Mouse (Mus musculus) heart, adult 2 months (tissue): Measurements from ENCODE around the gene Armc9. TPM values are rescaled to one million over a fixed set of nuclear protein-coding genes. Genes with fewer than 3 reads are reported as not detected.

ENCODE experiments used
- DNase-seq, 2 experiments: peaks; one replicate each; pipeline ENCODE4 v3.0.0; 2021
- H3K27ac ChIP-seq: fragments of 200-600 bp; 2 replicates; pipeline ENCODE4 v1.8.1; 2022
- H3K27me3 ChIP-seq: fragments of 200-500 bp; 2 replicates; pipeline ENCODE4 v1.6.1; 2012; ENCODE audit warnings: mild to moderate bottlenecking, low read length, inconsistent platforms, mixed read lengths; ENCODE audit not compliant: control insufficient read depth, insufficient read depth
- H3K36me3 ChIP-seq: fragments of 200-500 bp; 2 replicates; pipeline ENCODE4 v1.6.1; 2012; ENCODE audit warnings: low read length, inconsistent platforms; ENCODE audit not compliant: control insufficient read depth, insufficient read depth
- H3K4me1 ChIP-seq: fragments of 200-500 bp; 2 replicates; pipeline ENCODE4 v1.6.1; 2011; ENCODE audit warnings: low read length; ENCODE audit not compliant: control insufficient read depth, insufficient read depth
- H3K4me3 ChIP-seq: fragments of 200-600 bp; 2 replicates; pipeline ENCODE4 v1.8.1; 2022
- H3K79me2 ChIP-seq: fragments of 200-500 bp; replicated peaks from 2 replicates; pipeline ENCODE4 v1.6.1; 2012; ENCODE audit warnings: mild to moderate bottlenecking, inconsistent platforms, low read length, moderate library complexity, mixed read lengths; ENCODE audit not compliant: control insufficient read depth, insufficient read depth
- H3K9ac ChIP-seq: fragments of 200-500 bp; 2 replicates; pipeline ENCODE4 v1.6.1; 2012; ENCODE audit warnings: low read depth, mild to moderate bottlenecking, control low read depth, inconsistent platforms, low read length, mixed read lengths
- CTCF ChIP-seq: fragments of 200-600 bp; IDR thresholded peaks from 2 replicates; pipeline ENCODE4 v1.8.1; 2022; ENCODE audit warnings: antibody characterized with exemption, mild to moderate bottlenecking, moderate library complexity
- EP300 ChIP-seq: fragments of 200-500 bp; IDR thresholded peaks from 2 replicates; pipeline ENCODE4 v1.6.1; 2011; ENCODE audit warnings: low read depth, low read length, control low read depth; ENCODE audit not compliant: insufficient read depth
- POLR2A ChIP-seq: fragments of 200-500 bp; IDR thresholded peaks from 2 replicates; pipeline ENCODE4 v1.6.1; 2011; ENCODE audit warnings: mild to moderate bottlenecking, low read depth, low read length, control low read depth; ENCODE audit not compliant: insufficient read depth
- WGBS: fragments of 180-500 bp; shearing (Covaris S2); methylation state at CpG from one replicate; pipeline ENCODE4 v1.1.7; 2018; 5-methylcytosine and 5-hydroxymethylcytosine counted together
- intact Hi-C: fragments of 180-260 bp; cut with DNase I; formaldehyde crosslinking; loops from one replicate; pipeline ENCODE4 v1.15.1; 2025
- polyA plus RNA-seq: library from polyadenylated mRNA; depleted of rRNA; stranded (reverse); fragments of >200 nt; gene quantifications from 2 replicates; pipeline ENCODE4 v1.2.3, GENCODE M21; 2012
- total RNA-seq, 2 experiments: library from RNA; stranded (reverse); gene quantifications; 2 replicates each; pipeline ENCODE4 v1.2.3; 2021

Gene Armc9
- total and polyA plus RNA-seq, 3 experiments, result 2.4 to 3.5 (median 3.5) TPM

DNA sequence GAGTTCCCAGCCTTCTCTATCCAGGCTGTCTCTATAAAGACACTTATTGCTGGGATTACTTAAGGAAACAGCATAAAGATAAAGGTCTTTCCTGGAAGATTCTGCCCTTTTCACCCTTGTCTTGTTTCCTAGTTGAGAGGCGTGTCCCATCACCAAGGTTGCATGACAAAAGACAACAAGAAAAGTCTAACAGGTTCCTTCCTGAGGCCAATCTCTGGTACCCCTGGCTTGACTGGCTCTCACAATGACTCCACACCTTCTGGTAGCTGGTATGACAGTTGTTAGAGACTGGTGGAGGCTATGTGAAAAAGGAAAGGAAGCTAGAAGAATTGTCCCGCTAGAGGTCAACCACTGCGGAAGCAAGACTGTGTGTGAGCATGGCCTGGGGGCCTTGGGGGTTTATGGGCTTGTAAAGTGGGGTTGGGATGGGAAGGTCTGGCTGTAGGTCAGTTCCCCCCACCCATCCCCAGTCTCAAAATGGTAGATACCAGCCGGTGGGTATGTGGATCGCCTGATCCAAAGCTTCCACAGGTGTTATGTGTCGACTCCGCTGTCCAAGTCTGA, 154.8 kb downstream of the Armc9 start:
- WGBS, result 85% methylated on average over 7 of the region's 7 CpGs
- intact Hi-C loops, result no loop called here

DNA sequence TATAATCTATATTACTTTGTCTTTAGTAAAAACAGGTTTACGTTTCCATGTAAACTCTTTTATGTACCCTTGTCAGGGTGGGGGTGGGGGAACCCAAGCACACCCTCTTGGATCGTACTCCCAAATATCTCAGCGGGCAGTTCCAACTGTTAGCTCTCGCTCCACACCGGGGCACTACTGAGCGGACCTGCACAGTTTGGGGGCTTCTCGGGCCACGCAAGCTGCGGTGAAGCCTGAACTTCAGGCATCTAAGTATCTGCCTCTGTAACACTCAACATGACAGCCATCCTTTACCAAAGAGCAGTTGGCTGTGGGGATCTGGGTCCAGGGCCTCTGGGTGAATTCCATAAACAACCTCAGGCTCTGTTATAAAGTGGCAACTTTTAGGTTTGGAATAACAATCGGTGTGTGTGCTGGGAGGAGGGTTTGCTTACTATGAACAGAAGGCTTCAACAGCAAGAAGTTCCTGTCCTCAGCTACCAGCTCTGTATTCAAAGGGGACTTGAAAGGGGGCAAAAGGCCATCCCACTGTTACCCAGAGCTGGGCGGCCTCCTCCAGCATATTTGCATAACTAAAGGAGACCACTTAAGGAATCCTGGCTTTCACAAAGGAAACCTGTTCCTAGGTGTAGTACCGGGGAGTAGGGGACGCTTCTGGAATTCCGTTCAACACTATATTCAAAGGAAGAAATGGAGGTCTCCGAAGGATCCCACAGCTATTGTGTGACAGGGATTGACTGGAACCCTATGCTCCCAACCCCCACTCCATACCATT, 156.1 kb downstream of the Armc9 start:
- Histone ChIP-seq H3K9ac (no peak overlapping the region), H3K36me3 (no peaks in the 10 kb centered on the region), H3K4me1 (no peaks in the 10 kb centered on the region), H3K4me3 (no peak overlapping the region), H3K79me2 (no peaks in the 10 kb centered on the region), H3K27ac (no peak overlapping the region), H3K27me3 (0 out of 2 replicates have a peak, but pooled peaks cover 2% of the 10 kb centered on the region)
- 66% methylated on average over 15 of the region's 15 CpGs for WGBS
- intact Hi-C loops, result no loop called here
- no peak for DNase-seq
- TF ChIP-seq POLR2A (no peak), CTCF (no peak), EP300 (no peak)

More for the DNA sequence above, 154.8 kb downstream of the Armc9 start:
- Histone ChIP-seq H3K27ac (no peak overlapping the region), H3K79me2 (no peaks in the 10 kb centered on the region), H3K4me3 (no peak overlapping the region), H3K36me3 (no peaks in the 10 kb centered on the region), H3K27me3 (0 out of 2 replicates have a peak, but pooled peaks cover 2% of the 10 kb centered on the region), H3K4me1 (no peaks in the 10 kb centered on the region), H3K9ac (no peak overlapping the region)
- DNase-seq, result no peak
- no peak for TF ChIP-seq POLR2A
- TF ChIP-seq CTCF, result no peak
- TF ChIP-seq EP300, result no peak

DNA sequence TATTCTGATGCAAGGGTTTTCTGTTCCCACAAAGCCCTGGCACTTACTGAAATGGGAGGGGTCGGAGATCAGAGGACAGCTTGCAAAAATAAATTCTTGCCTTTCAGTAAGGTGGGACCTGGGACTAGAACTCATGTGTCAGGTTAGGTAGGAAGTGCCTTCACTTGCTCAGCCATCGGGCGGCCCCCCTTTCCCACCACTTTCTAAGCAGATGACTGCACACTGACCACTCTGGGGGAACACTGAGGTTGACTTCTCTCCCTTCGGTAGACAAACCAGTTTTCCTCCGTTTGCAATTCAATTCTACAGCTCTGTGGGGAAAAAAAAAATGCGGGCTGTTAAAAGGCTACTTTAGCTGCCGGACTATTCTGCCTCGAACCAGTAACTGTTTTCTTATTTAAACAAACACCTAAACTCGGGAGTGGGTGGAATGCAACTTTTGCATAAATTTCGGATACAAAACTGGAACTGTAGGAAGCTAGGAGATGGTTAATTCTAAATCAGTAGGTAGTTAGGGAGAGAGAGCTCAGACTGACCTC, 157.0 kb downstream of the Armc9 start:
- Histone ChIP-seq H3K4me1 (no peaks in the 10 kb centered on the region), H3K27ac (no peak overlapping the region), H3K9ac (no peak overlapping the region), H3K4me3 (no peak overlapping the region), H3K27me3 (0 out of 2 replicates have a peak, but pooled peaks cover 2% of the 10 kb centered on the region), H3K79me2 (no peaks in the 10 kb centered on the region), H3K36me3 (no peaks in the 10 kb centered on the region)
- TF ChIP-seq POLR2A, result no peak
- intact Hi-C loops, result no loop called here
- 63% methylated on average over 10 of the region's 10 CpGs for WGBS
- no peak for DNase-seq

DNA sequence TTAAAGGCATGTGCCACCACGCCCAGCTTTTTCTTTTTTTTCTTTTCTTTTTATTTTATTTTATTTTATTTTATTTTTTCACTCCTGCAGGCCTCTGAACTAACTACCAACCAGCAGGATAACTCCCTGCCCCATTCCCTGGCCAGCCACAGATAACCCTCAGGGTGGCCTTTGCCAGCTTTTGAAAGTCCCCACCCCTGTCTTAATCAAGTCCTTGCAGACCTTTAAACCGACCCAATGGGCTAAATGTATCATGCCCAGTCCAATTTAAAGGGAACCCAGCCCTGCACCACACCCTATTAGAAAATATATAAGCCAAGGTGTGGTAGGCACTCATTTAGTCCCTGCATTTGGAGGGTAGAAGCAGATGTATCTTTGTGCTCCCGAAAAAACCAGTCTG, 157.7 kb downstream of the Armc9 start:
- Histone ChIP-seq H3K79me2 (no peaks in the 10 kb centered on the region), H3K4me1 (no peaks in the 10 kb centered on the region), H3K36me3 (no peaks in the 10 kb centered on the region), H3K4me3 (no peak overlapping the region), H3K27ac (no peak overlapping the region), H3K9ac (no peak overlapping the region), H3K27me3 (0 out of 2 replicates have a peak, but pooled peaks cover 2% of the 10 kb centered on the region)
- no peak for DNase-seq
- TF ChIP-seq POLR2A, result no peak
- no peak for TF ChIP-seq EP300
- TF ChIP-seq CTCF, result no peak
- WGBS, result 81% methylated on average over 3 of the region's 3 CpGs
- intact Hi-C loops, result no loop called here

DNA sequence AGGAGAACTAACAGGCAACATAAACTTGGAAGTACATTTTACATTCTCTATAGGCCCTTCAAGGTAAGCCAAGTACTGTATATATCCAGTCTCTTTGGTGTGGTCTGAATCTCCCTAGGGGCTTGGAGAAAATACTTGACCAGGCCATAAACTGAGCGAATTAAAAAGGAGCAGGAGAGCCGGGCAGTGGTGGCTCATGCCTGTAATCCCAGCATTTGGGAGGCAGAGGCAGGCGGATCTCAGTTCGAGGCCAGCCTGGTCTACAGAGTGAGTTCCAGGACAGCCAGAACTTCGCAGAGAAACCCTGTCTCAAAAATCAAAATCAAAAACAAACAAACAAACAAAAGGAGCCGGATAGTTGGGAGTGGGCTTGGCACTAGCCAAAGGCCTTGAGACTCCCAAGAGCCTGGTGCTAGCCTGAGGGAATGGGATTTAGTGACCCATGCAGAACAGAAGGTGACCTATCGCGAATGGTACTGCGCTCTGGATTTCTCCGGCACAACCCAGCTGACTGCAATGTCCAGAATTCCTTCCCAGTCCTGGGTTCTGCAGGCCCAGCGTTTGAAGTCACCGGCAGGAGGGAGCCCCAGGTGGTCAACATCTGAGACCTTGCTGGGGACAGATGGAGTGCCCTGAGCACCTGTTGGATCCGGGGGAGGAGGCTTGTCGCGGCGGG, 158.7 kb downstream of the Armc9 start:
- 50% methylated on average over 16 of the region's 16 CpGs for WGBS
- intact Hi-C loops, result no loop called here
- no peak for DNase-seq
- Histone ChIP-seq H3K36me3 (no peaks in the 10 kb centered on the region), H3K79me2 (no peaks in the 10 kb centered on the region), H3K27me3 (0 out of 2 replicates have a peak, but pooled peaks cover 2% of the 10 kb centered on the region), H3K4me1 (no peaks in the 10 kb centered on the region), H3K9ac (no peak overlapping the region), H3K4me3 (no peak overlapping the region), H3K27ac (no peak overlapping the region)
- TF ChIP-seq EP300 (no peak), CTCF (no peak), POLR2A (no peak)
